Mouse (Mus musculus) midbrain, postnatal 0 days (tissue): ENCODE results near the gene Prokr2. TPM values are rescaled to one million over a fixed set of nuclear protein-coding genes. Genes with fewer than 3 reads are reported as not detected.
A peak's percentile ranks its signal among the peaks of the same experiment; 100 is the strongest.

Experiments used
- ATAC-seq: fragments of 200-750 bp; cut with Nextera tagmentation; 2 replicates; pipeline ENCODE4 v1.8.0; 2017; ENCODE audit warnings: moderate number of reproducible peaks, mild to moderate bottlenecking, moderate TSS enrichment, moderate library complexity; ENCODE audit not compliant: low FRiP score
- DNase-seq: peaks from one replicate; pipeline ENCODE4 v3.0.0-alpha.2; 2015; ENCODE audit warnings: low spot score
- H3K27ac ChIP-seq: fragments of 300-500 bp; sonication (generic); 2 replicates; pipeline ENCODE4 v1.5.1; 2014; ENCODE audit warnings: low read depth, mild to moderate bottlenecking, low read length, mixed read lengths
- H3K27me3 ChIP-seq: fragments of 300-500 bp; sonication (generic); 2 replicates; pipeline ENCODE4 v1.6.1; 2014; ENCODE audit warnings: low read length, control low read depth, mixed read lengths; ENCODE audit not compliant: insufficient read depth
- H3K36me3 ChIP-seq: fragments of 300-500 bp; sonication (generic); 2 replicates; pipeline ENCODE4 v1.6.1; 2014; ENCODE audit warnings: low read length, control low read depth, mixed read lengths; ENCODE audit not compliant: insufficient read depth
- H3K4me1 ChIP-seq: fragments of 300-500 bp; sonication (generic); 2 replicates; pipeline ENCODE4 v1.6.1; 2014; ENCODE audit warnings: mild to moderate bottlenecking, control low read depth, antibody characterized with exemption, low read length, mixed read lengths; ENCODE audit not compliant: insufficient read depth
- H3K4me2 ChIP-seq: fragments of 300-500 bp; sonication (generic); 2 replicates; pipeline ENCODE4 v1.6.1; 2014; ENCODE audit warnings: low read depth, mild to moderate bottlenecking, low read length, mixed read lengths; ENCODE audit not compliant: poor library complexity, severe bottlenecking
- H3K4me3 ChIP-seq: fragments of 300-500 bp; sonication (generic); 2 replicates; pipeline ENCODE4 v1.5.1; 2014; ENCODE audit warnings: low read depth, mild to moderate bottlenecking, low read length, moderate library complexity
- H3K9ac ChIP-seq: fragments of 300-500 bp; sonication (generic); replicated peaks from 2 replicates; pipeline ENCODE4 v1.6.1; 2014; ENCODE audit warnings: mild to moderate bottlenecking, low read length, moderate library complexity, mixed read lengths; ENCODE audit not compliant: poor library complexity, severe bottlenecking
- H3K9me3 ChIP-seq: fragments of 300-500 bp; sonication (generic); 2 replicates; pipeline ENCODE4 v1.6.1; 2016; ENCODE audit warnings: low read length, control low read depth
- CTCF ChIP-seq: IDR thresholded peaks from 2 replicates; pipeline ENCODE4 v1.5.1; 2016; ENCODE audit warnings: antibody characterized with exemption, mild to moderate bottlenecking
- WGBS: fragments of 180-500 bp; shearing (Covaris S2); extraction: QIAGEN DNeasy Blood & Tissue Kit; methylation state at CpG from one replicate; pipeline ENCODE4 v1.1.7; 2014; 5-methylcytosine and 5-hydroxymethylcytosine counted together
- polyA plus RNA-seq: library from polyadenylated mRNA; unstranded; fragments of >200 nt; fragmentation: Nextera tagmentation; extraction: Ambion mirVana; gene quantifications from 2 replicates; pipeline ENCODE4 v1.2.1, GENCODE M21; 2015
- total RNA-seq: library from RNA; depleted of rRNA; stranded (reverse); fragments of >200 nt; gene quantifications from 2 replicates; pipeline ENCODE4 v1.2.3, GENCODE M21; 2014

The Prokr2 gene
- total and polyA plus RNA-seq, 2 experiments from 2014 or later, result 6.5 to 24.9 TPM

- H3K4me3 ChIP-seq, result no peak overlapping the region
- no peak for DNase-seq
- H3K27ac ChIP-seq, result no peak overlapping the region
- H3K4me2 ChIP-seq, result no peak overlapping the region
- H3K36me3 ChIP-seq, result peaks cover 68% of the 10 kb centered on the region
- no peaks in the 10 kb centered on the region for H3K27me3 ChIP-seq
- H3K4me1 ChIP-seq, result no peaks in the 10 kb centered on the region
- no peak overlapping the region for H3K9ac ChIP-seq
- H3K9me3 ChIP-seq, result no peaks in the 10 kb centered on the region
- WGBS, result 91% methylated on average over 7 of the region's 7 CpGs
- no peak for ATAC-seq
- TF ChIP-seq CTCF, result no peak
These were observed 80.1 kb downstream of the Prokr2 start for GRCm38 (mm10) chr2:132305165-132305564.

DNA sequence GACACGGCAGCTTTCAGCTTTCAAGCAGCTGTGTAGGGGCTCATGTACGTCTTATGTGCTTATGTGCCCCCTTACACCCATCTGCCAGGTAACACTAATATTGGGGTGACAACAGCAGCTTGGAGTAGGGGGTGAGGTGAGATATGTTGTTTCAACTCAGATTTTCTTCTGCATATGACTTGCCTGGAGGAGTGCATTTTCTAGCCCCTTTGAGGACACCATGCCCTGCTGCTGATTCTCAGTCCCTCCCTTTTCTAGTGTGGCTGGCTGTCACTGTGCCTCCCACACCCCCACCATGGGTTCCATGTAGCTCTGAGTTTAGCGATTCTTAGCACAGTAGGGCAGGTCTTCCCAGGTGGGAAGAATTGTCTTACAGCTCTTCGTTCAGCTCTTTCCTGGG is 83.8 kb downstream of the Prokr2 start:
- H3K9ac ChIP-seq, result no peak overlapping the region
- ATAC-seq, result no peak
- H3K4me2 ChIP-seq, result no peak overlapping the region
- no peaks in the 10 kb centered on the region for H3K4me1 ChIP-seq
- no peaks in the 10 kb centered on the region for H3K27me3 ChIP-seq
- H3K4me3 ChIP-seq, result no peak overlapping the region
- TF ChIP-seq CTCF, result no peak
- no peak overlapping the region for H3K27ac ChIP-seq
- no peaks in the 10 kb centered on the region for H3K9me3 ChIP-seq
- no peak for DNase-seq
- 98% methylated on average over 4 of the region's 4 CpGs for WGBS
- peaks cover 72% of the 10 kb centered on the region for H3K36me3 ChIP-seq

GRCm38 (mm10) chr2:132298250-132298649 is 87.0 kb downstream of the Prokr2 start:
- H3K36me3 ChIP-seq, result peaks cover 67% of the 10 kb centered on the region

GRCm38 (mm10) chr2:132293694-132294450 is 91.4 kb downstream of the Prokr2 start:
- 94% methylated on average over 10 of the region's 10 CpGs for WGBS

More at GRCm38 (mm10) chr2:132298250-132298649, 87.0 kb downstream of the Prokr2 start:
- ATAC-seq (no peak), DNase-seq (no peak)
- Histone ChIP-seq H3K4me3 (no peak overlapping the region), H3K9ac (no peak overlapping the region), H3K4me1 (no peaks in the 10 kb centered on the region), H3K9me3 (no peaks in the 10 kb centered on the region), H3K27me3 (no peaks in the 10 kb centered on the region), H3K4me2 (no peak overlapping the region), H3K27ac (no peak overlapping the region)
- TF ChIP-seq CTCF, result no peak
- WGBS, result 95% methylated on average over 4 of the region's 4 CpGs

DNA sequence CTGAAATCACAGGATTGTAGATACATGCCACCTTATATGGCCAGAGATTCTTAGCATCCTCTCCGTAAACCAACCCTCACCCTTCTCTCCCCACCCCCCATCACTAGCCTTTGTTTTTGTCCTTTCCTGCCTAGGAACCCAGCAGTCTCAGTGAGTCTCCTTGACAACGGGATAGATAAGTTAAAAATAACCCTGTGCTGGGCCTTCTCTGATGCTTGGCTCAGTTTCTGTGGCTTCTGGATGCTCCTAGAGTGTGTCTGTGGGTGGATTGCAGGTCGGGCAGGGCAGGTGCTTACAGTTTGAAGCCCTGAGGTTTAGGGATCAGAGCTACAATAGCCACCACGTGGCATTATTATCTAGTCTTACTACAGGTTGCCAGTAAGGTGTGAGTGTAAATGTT is 93.2 kb downstream of the Prokr2 start:
- H3K36me3 ChIP-seq, result peaks cover 21% of the 10 kb centered on the region
- WGBS, result 17% methylated on average over 4 of the region's 4 CpGs
- DNase-seq, result peak; percentile 30
- no peak for TF ChIP-seq CTCF
- 0 out of 2 replicates have a peak, but pooled peaks cover 7% of the 10 kb centered on the region for H3K4me1 ChIP-seq
- no peaks in the 10 kb centered on the region for H3K27me3 ChIP-seq
- ATAC-seq, result peak; percentile 39; the same call in 1 of the 2 replicates
- H3K9me3 ChIP-seq, result no peaks in the 10 kb centered on the region
- H3K4me2 ChIP-seq, result no peak overlapping the region
- H3K27ac ChIP-seq, result peak overlapping the region; percentile 47
- no peak overlapping the region for H3K4me3 ChIP-seq
- no peak overlapping the region for H3K9ac ChIP-seq

More at GRCm38 (mm10) chr2:132293694-132294450, 91.4 kb downstream of the Prokr2 start:
- Histone ChIP-seq H3K27ac (no peak overlapping the region), H3K36me3 (peaks cover 38% of the 10 kb centered on the region), H3K4me3 (no peak overlapping the region), H3K4me1 (0 out of 2 replicates have a peak, but pooled peaks cover 7% of the 10 kb centered on the region), H3K9ac (no peak overlapping the region), H3K9me3 (no peaks in the 10 kb centered on the region), H3K27me3 (no peaks in the 10 kb centered on the region), H3K4me2 (no peak overlapping the region)
- ATAC-seq (no peak), DNase-seq (no peak)
- no peak for TF ChIP-seq CTCF

DNA sequence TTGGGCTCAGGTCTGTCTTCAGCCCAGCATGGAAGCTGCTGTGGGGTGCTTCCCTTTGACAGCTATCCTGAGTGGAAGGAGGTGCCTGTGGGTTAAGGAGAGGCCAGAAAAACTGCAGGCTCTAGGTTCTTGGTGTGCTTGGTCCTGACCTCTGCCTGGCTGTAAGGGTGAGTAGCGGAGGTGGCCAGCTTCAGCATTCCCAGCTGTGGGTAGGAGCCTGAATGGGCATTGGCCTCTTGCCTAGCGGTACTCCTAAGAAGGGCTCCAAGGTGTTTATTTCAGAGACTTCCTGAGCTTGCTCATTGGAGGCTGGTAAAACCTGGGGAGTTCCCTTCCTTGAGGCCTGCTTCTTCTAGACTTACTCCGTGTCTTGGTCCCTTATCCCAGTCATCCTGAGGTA is 94.0 kb downstream of the Prokr2 start:
- 58% methylated on average over 3 of the region's 3 CpGs for WGBS

More for the DNA sequence above, 94.0 kb downstream of the Prokr2 start:
- Histone ChIP-seq H3K27ac (peak overlapping the region; percentile 47; the same call in 1 of the 2 replicates), H3K36me3 (peaks cover 18% of the 10 kb centered on the region), H3K4me2 (no peak overlapping the region), H3K4me1 (0 out of 2 replicates have a peak, but pooled peaks cover 7% of the 10 kb centered on the region), H3K4me3 (no peak overlapping the region), H3K9me3 (no peaks in the 10 kb centered on the region; the same call in 1 of the 2 replicates), H3K27me3 (no peaks in the 10 kb centered on the region), H3K9ac (no peak overlapping the region)
- ATAC-seq, result no peak
- no peak for TF ChIP-seq CTCF
- DNase-seq, result no peak
